Mouse (Mus musculus) gastrocnemius, postnatal 10 days (tissue): ENCODE data around the gene Harbi1. TPM values are rescaled to one million over a fixed set of nuclear protein-coding genes. Genes with fewer than 3 reads are reported as not detected.
"Not testable (repeated sequence)": the region's sequence is repeated elsewhere in the genome, so short reads cannot be mapped to it uniquely, and the experiment has no call there.

Experiments used
- DNase-seq: peaks from one replicate; pipeline ENCODE4 v3.0.0; 2021; ENCODE audit warnings: mixed read lengths
- total RNA-seq, 2 experiments: library from RNA; stranded (reverse); gene quantifications; 2 replicates each; pipeline ENCODE4 v1.2.3; 2021

Harbi1 gene
- total RNA-seq, 2 experiments from 2014 or later: 4.4 TPM

DNA sequence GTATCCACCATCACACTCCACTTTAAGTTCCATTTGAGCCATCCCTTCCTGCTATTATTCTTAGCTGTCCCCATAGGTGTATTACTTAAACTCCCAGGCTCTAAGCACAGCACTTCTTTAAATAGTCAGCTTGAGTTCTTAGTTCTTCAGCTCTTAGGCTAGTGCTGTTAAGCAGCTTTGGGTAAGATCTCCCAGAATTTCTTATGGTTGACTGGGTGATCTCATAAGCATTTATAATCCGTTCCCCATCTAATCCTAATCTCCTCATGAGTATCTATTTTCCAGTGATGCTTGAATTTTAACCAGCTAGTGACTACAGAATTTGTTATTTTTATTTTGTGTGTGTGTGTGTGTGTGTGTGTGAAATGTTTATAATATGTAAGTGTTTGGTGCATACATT is 4.3 kb downstream of the Harbi1 start:
- no peak for DNase-seq

DNA sequence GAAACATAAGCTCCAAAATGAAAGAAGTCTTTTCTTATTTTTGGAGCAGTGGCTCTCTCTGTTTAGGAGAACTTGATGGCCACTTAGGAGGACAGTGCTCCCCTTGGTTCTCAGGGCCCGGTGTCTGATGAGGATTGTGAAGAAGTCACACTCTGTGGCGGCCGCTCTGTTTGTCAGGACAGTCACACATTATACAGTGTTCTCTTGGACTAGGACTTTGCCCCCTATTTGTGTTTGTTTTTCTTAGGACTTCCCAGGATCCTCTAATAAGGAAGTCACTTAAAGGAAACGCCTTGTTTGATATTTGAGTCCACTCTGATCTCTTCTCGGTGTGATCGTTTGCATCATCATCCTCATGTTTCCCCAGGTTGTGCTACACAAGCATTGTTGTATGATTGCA is 7.6 kb downstream of the Harbi1 start:
- no peak for DNase-seq

DNA sequence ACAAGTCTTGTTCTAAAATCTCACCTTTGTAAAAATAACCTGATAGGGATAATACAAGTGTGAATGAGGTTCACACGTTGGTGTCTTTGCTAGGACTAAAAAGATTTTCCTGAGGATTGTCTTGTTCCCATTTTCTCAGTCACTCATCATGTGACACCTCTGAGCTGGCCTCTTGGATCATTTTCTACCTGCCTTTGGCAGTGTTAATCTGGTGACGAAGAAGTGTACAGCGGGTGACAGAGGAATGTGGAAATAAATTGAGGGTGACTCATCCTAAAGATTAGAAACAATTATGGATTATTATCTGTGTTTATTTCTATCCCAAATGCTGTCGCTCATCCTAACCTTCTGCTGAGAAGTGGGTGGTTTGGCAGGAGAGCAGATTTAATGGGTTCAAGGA is 12.7 kb downstream of the Harbi1 start:
- no peak for DNase-seq

DNA sequence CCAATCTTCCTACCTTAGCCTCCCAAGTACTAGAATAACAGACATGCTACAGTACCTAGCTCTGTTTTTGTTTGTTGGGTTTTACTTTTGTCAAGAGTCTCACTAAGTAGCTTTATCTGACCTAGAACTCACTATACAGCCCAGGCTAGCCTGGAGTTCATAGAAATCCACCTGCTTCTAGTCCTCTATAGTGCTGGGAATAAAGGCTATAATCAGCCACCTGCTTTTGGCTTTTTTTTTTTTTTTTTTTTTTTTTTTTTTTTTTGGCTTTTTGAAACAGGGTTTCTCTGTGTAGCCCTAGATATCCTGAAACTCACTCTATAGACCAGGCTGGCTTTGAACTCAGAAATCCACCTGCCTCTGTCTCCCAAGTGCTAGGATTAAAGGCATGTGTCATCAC is 13.3 kb downstream of the Harbi1 start:
- no peak for DNase-seq

DNA sequence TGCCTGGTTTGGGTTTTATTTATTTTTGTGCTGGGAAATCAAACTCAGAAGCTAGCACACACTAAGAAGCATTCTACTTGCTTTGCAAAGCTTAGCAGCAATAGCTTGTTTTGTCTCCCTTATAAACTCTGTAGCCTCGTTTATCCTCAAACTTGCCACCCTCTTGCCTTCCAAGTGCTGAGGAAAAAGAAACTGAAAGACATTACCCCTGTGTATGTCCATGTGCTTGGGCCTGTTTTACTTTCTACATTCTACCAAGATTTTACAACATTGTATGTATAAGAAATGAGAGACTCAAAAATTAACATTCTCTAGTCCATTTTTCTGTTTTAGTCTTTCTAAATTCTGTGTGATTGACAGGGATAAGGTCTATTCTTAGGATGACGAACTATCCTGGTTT is 14.1 kb downstream of the Harbi1 start:
- no peak for DNase-seq

DNA sequence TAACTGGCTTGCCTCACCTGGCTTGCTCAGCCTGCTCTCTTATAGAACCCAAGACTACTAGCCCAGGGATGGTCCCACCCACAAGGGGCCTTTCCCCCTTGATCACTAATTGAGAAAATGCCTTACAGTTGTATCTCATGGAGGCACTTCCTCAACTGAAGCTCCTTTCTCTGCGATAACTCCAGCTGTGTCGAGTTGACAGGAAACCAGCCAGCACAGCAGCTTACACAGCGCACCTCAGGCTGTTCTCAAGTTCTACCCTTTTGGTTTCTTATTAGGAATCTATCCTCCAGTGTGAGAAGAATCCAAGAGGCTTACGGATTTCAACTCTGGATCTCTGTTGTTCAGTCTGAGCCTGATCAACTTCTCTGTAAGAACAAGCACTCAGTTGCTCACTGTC is 14.8 kb downstream of the Harbi1 start:
- not testable (repeated sequence) for DNase-seq

DNA sequence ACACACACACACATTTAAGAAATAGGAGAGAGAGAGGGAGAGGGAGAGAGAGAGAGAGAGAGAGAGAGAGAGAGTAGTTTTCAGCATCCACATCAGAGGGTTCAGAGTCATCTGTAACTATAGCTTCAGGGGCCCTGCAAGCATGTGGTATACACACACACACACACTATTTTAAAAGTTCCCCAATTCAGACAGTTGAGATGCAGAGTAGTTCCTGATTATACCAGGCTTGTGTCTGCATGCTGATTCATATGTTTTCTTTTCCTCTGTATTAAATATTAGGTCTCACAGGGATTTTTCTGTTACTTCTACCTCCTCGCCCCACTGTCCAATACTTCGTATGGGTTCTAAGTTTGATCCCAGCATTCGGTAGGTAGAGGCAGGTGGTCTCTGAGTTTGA is 16.4 kb downstream of the Harbi1 start:
- DNase-seq: no peak

DNA sequence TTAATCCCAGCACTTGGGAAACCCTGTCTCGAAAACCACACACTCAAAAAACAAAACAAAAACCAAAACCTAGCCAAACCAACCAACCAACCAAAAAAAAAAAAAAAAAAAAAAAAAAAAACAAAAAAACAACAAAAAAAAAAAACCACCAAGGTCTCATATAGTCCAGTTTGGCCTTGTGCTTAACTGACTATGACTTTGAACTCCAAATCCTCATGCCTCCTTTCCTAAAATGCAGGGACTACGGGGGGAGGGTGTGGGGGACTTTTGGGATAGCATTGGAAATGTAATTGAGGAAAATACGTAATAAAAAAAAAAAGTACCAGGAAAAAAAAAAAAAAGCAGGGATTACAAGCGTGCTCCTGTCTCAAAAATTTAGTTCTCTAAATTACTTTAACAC is 18.9 kb downstream of the Harbi1 start:
- no peak for DNase-seq

DNA sequence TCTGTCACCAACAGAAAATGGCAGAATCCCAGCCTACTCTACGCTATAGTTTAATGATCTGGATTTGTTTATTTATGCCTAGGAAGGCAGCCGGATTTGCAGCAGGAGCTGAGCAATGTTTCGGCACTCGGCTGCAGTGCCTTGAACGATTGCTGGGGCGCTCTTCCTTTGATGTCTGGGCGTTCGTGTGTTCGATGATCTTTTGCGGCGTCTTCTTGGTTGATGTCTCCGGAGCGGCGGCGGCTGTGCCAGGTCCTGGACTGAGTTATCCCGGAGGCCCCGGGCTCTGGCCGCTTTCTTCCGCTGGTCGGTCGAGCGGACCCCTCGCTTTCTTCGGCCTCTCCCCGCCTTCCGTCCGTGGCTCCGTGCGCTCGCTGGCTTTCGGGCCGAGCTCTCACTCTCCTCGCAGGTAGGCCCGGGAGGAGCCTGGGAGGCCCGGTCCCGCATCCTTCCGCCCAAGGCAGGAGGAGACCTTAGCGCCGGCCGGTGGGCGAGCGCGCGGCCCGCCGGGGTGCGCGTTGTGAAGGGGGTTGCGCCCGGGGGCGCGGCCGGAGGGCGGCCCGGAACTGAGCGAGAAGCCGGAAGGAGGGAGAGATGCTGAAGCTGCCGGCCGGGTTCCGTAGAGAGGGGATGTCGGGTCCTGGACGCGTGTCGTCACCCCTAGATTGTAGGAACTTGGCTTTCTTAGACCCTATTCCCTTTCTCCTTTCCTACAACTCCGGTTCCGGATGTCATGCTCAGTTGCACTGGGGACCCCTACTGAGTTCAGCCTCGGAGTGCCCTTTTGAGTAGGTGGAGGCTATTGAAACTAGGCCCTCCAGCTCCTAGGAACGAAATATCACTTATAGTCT is 19.5 kb downstream of the Harbi1 start, which contains the start of gene Ambra1:
Ambra1 (plus strand) TSS at position 164 of the 851 bp plus-strand sequence.
- DNase-seq: peak; percentile 74

DNA sequence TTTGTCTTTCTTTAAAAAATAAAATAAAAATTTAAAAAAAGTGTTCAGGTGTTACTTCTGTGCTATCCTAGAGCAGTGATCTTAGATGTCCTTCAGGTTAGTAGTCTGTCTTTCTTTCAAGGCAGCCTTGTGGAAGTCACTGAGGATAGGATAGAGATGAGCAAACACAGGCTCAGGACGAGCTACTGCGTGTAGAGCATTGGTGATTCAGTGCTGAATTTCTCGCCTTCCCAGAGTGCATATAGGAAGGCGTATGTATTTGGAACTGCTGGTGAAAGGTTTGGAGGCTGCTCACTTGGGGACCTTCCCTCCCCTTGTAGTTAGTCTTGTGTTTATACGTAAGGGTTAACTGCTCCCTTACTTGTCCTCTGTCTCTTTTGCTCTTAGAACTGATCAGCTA is 24.6 kb downstream of the Harbi1 start:
- no peak for DNase-seq

DNA sequence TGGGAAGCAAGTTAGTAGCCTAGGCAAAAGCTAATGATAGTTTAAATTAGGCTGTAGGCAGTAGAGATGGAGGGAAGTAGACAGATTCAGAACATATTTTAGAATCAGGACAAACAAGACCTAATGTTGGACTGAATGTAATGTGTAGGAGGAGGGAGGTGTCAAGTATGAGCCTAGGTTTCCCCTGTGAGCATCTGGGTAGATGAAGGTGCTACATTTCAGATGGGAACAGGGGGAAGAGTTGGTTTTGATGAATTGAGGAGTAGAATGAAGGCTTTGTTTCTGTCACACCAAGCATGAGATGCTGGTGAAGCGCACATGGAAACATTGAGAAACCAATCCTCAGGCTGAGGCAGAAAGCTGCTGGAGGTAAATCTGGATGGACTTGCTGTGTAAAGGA is 28.9 kb downstream of the Harbi1 start:
- no peak for DNase-seq

DNA sequence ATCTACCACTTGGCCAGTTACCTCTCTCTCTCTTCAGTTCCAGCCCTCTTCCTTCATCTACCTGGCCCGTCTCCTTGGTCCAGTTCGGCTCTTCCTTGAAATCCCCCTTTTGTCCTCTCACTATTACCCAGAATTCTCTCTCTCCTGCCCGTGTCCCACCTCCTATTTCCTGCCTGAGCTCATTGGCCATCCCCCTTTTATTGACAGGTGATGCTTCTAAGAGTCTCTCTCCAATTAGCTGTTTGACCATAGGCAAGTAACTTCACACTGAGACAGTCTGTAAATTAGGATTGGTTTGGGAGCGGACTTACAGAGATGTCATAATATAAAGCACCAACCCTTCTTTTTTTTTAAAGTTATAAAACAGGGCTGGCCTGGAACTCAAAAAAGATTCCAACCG is 34.0 kb downstream of the Harbi1 start:
- DNase-seq: no peak

DNA sequence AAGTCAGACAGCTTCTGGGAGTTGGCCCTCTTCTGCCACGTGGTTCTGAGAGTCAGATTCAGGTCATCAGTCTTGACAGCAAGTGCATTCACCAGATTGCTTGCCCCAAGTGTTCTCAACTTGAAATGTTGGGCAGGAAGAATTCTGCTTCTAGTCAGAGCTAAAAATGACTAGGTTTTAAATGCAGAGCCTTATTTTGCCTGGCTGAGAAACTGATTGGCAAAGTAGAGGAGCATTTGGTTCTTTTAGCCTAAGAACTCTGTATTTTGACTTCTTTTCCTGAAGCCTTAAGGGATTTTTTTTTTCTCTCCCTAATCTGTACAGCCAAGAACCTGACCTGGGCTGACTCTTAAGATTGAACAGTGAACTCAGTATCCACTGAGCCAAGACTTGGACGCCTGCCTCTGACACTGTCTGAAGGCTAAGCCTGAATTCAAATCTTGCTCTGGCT is 39.2 kb downstream of the Harbi1 start:
- peak; percentile 54 for DNase-seq

Other genes starting within 250 kb of the Harbi1 start
- 10 to 100 TPM; 41.5 to 48.1 TPM for gene Ckap5, start 184.1 kb upstream of the Harbi1 start, total RNA-seq
- gene F2, start 74.4 kb upstream of the Harbi1 start, total RNA-seq: 1 to 10 TPM in 1 of 2 experiments, under 1 TPM in 1; 0.16 to 1.1 TPM
- gene Zfp408, start 61.1 kb upstream of the Harbi1 start, total RNA-seq: 1 to 10 TPM; 5.9 to 6.4 TPM
- gene Arhgap1, start 61.0 kb upstream of the Harbi1 start, total RNA-seq: 10 to 100 TPM; 23.6 to 28.1 TPM
- 10 to 100 TPM; 22.2 to 23.7 TPM for gene Atg13, start 276 bp upstream of the Harbi1 start, total RNA-seq
- 10 to 100 TPM; 16.6 to 22.1 TPM for gene Ambra1, start 19.3 kb downstream of the Harbi1 start, total RNA-seq
- gene Chrm4, start 216.4 kb downstream of the Harbi1 start, total RNA-seq: under 1 TPM in 1 of 2 experiments, not detected in 1; 0.16 TPM
- 10 to 100 TPM; 43.3 to 55.2 TPM for gene Mdk, start 221.4 kb downstream of the Harbi1 start, total RNA-seq
- gene Gm9821, start 234.9 kb downstream of the Harbi1 start, total RNA-seq: not detected